16 mouse cellular contexts compared by ENCODE assay signal in genomic region chr9:44005305-44005704, GRCm38 (mm10).
"Had no signal": no experiment of that assay in that cellular context is flagged by ENCODE, and none has a peak within 500 bp of the region (broad histone marks: within the 10 kb centered on the region; RNA-seq: fewer than 3 reads in every experiment).

No protein-coding gene starts in this region.

- DNase-seq: gastrocnemius, postnatal 14 days; gastrocnemius, postnatal 36 days; heart, adult 18-20 months; heart, postnatal 10 days; heart, postnatal 4 days; kidney, adult 18-20 months; kidney, adult 8-10 months; kidney, postnatal 10 days; kidney, postnatal 36 days; layer of hippocampus, postnatal 36 days; left cerebral cortex, postnatal 4 days had no signal

- ATAC-seq: hindbrain, embryonic 16.5 days; inflammation-experienced regulatory T-cells, adult 6 months; intestine, embryonic 15.5 days; intestine, postnatal 0 days; liver, embryonic 12.5 days had no signal
